Mouse (Mus musculus) frontal cortex, postnatal 10 days (tissue): ENCODE measurements around the gene Rngtt.
"Not testable (repeated sequence)": the region's sequence is repeated elsewhere in the genome, so short reads cannot be mapped to it uniquely, and the experiment has no call there.

Experiments
- DNase-seq, 2 experiments: peaks; one replicate each; pipeline ENCODE4 v3.0.0; 2022; ENCODE audit warnings: low spot score in 2 of 2, mixed read lengths in 1 of 2

Rngtt gene

GRCm38 (mm10) chr4:33441864-33442263 is 131.8 kb downstream of the Rngtt start:
- no peak for DNase-seq

- no peak for DNase-seq
Measured at GRCm38 (mm10) chr4:33446265-33446664, 136.2 kb downstream of the Rngtt start.

GRCm38 (mm10) chr4:33446881-33447280 is 136.8 kb downstream of the Rngtt start:
- DNase-seq, result no peak

- DNase-seq, result not testable (repeated sequence)
Measured at GRCm38 (mm10) chr4:33450356-33450755, 140.2 kb downstream of the Rngtt start.

- no peak for DNase-seq
Measured at GRCm38 (mm10) chr4:33459851-33460250, 149.7 kb downstream of the Rngtt start.

GRCm38 (mm10) chr4:33464432-33464831 is 154.3 kb downstream of the Rngtt start:
- DNase-seq, result no peak

- no peak for DNase-seq
Measured at GRCm38 (mm10) chr4:33465871-33466270, 155.8 kb downstream of the Rngtt start.

GRCm38 (mm10) chr4:33466970-33467399 is 156.9 kb downstream of the Rngtt start:
- DNase-seq, result no peak

- no peak for DNase-seq
Measured at GRCm38 (mm10) chr4:33467627-33468026, 157.5 kb downstream of the Rngtt start.

GRCm38 (mm10) chr4:33468151-33468550 is 158.0 kb downstream of the Rngtt start:
- no peak for DNase-seq

GRCm38 (mm10) chr4:33470671-33471302 is 160.7 kb downstream of the Rngtt start:
- DNase-seq, result no peak

GRCm38 (mm10) chr4:33478011-33478785 is 168.1 kb downstream of the Rngtt start:
- DNase-seq, result no peak

GRCm38 (mm10) chr4:33481721-33482120 is 171.6 kb downstream of the Rngtt start:
- no peak for DNase-seq

GRCm38 (mm10) chr4:33486050-33486449 is 175.9 kb downstream of the Rngtt start:
- no peak for DNase-seq

GRCm38 (mm10) chr4:33491108-33491507 is 181.0 kb downstream of the Rngtt start:
- no peak for DNase-seq

GRCm38 (mm10) chr4:33494377-33494776 is 184.3 kb downstream of the Rngtt start:
- DNase-seq, result no peak

GRCm38 (mm10) chr4:33496985-33497384 is 186.9 kb downstream of the Rngtt start:
- no peak for DNase-seq

- no peak for DNase-seq
Measured at GRCm38 (mm10) chr4:33497657-33498056, 187.5 kb downstream of the Rngtt start.

GRCm38 (mm10) chr4:33498160-33498874 is 188.2 kb downstream of the Rngtt start:
- DNase-seq, result no peak

GRCm38 (mm10) chr4:33506638-33507037 is 196.5 kb downstream of the Rngtt start:
- no peak for DNase-seq

- no peak for DNase-seq
Measured at GRCm38 (mm10) chr4:33510544-33510943, 200.4 kb downstream of the Rngtt start.

- DNase-seq, result no peak
Measured at GRCm38 (mm10) chr4:33513421-33513820, 203.3 kb downstream of the Rngtt start.
